Comparison of ENCODE assay signal across 8 mouse cellular contexts in the genomic region with DNA sequence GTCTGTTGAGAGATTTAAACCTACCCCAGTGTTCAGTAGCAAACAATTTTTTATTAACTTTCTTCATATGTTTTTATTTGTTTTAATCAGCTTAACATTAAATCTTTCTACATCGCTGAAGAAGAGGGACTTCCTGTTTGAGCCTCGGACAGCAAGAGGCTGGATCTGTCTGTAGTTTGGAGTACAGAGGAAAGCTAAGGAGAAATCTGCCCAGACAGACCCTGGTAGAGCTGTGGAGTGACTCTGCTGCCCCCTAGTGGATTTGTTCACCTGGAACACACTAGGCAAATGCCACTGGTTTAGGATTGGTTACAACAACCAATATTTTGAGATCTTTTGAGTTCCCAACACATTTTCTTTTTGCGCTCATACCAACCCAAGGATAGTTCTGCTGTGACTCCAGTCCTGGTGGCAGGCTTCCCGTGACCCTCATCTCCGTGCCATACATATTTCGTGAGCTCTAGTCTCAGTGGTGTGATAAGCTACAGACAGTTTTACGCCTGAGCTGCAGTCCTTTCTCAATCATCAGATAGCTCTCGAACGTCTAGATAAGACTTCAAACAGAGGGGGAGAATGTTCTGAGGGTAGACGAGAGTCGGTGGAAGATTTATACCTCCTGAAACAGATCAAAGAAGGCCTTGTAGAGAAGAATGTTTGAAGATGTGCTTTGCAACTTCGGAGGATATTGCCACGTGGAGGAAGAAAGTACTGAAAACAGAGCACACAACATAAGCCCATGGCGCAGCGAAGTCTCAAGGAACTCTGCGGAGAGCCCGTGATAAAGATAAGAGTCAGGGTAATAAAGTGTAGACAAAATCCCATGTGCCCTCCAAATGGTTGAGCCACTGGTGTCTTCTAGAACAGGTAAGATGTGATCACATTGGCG.
A peak's percentile ranks its signal among the peaks of the same experiment; 100 is the strongest.
DNase-seq lines count a peak whose midpoint lies in the region; ATAC-seq and TF ChIP-seq lines count a peak whose summit lies in the region.

No protein-coding gene starts in this region.

- peak; percentile 93 for ATAC-seq in forebrain, embryonic 13.5 days
- ATAC-seq in liver, embryonic 15.5 days (ENCODE audit: insufficient read depth), result no peak
- ATAC-seq in neural tube, embryonic 12.5 days (ENCODE audit: low FRiP score, low read depth), result peak; percentile 84

- 55% methylated on average over 18 of the region's 18 CpGs for WGBS in forebrain, embryonic 13.5 days
- WGBS in liver, embryonic 15.5 days (ENCODE audit: insufficient replicate concordance), result 15% methylated on average over 18 of the region's 18 CpGs
- 51% methylated on average over 18 of the region's 18 CpGs for WGBS in neural tube, embryonic 12.5 days

- H3K27ac ChIP-seq in forebrain, embryonic 13.5 days, result no peak overlapping the region
- no peak overlapping the region for H3K27ac ChIP-seq in liver, embryonic 15.5 days (replicated peaks)
- H3K27ac ChIP-seq in neural tube, embryonic 12.5 days, result no peak overlapping the region

- no peak overlapping the region for H3K9ac ChIP-seq in forebrain, embryonic 13.5 days
- H3K9ac ChIP-seq in liver, embryonic 15.5 days, result no peak overlapping the region
- H3K9ac ChIP-seq in neural tube, embryonic 12.5 days, result no peak overlapping the region

- H3K4me3 ChIP-seq in E14TG2a.4 (replicated peaks; ENCODE audit: low read length), result no peak overlapping the region
- H3K4me3 ChIP-seq in forebrain, embryonic 13.5 days, result no peak overlapping the region
- H3K4me3 ChIP-seq in liver, embryonic 15.5 days (replicated peaks), result no peak overlapping the region
- no peak overlapping the region for H3K4me3 ChIP-seq in neural tube, embryonic 12.5 days

- no peak overlapping the region for H3K4me2 ChIP-seq in forebrain, embryonic 13.5 days
- peak overlapping the region; percentile 36 for H3K4me2 ChIP-seq in liver, embryonic 15.5 days
- H3K4me2 ChIP-seq in neural tube, embryonic 12.5 days (replicated peaks), result 0 out of 2 replicates have a peak overlapping the region, but pooled peaks have one; percentile 5

- no peaks in the 10 kb centered on the region for H3K9me3 ChIP-seq in E14TG2a.4 (ENCODE audit: low read length)
- no peaks in the 10 kb centered on the region for H3K9me3 ChIP-seq in forebrain, embryonic 13.5 days (replicated peaks)
- no peaks in the 10 kb centered on the region for H3K9me3 ChIP-seq in liver, embryonic 15.5 days (replicated peaks)
- no peaks in the 10 kb centered on the region for H3K9me3 ChIP-seq in neural tube, embryonic 12.5 days

- peak; percentile 65 for DNase-seq in c-Kit-positive CD71-positive TER-119-positive erythroid progenitor cells, embryonic 14.5 days (ENCODE audit: low spot score)
- DNase-seq in heart, postnatal 10 days, result peak; percentile 87 to 94
- peak; percentile 85 to 89 for DNase-seq in kidney, postnatal 4 days
- peak; percentile 83 for DNase-seq in telencephalon, adult 2 months (ENCODE audit: low read depth, low spot score)

- H3K36me3 ChIP-seq in E14TG2a.4 (ENCODE audit: insufficient read depth, low read length), result no peaks in the 10 kb centered on the region
- no peaks in the 10 kb centered on the region for H3K36me3 ChIP-seq in forebrain, embryonic 13.5 days (ENCODE audit: poor library complexity, severe bottlenecking)
- H3K36me3 ChIP-seq in liver, embryonic 15.5 days (replicated peaks), result no peaks in the 10 kb centered on the region
- H3K36me3 ChIP-seq in neural tube, embryonic 12.5 days, result no peaks in the 10 kb centered on the region

- H3K27me3 ChIP-seq in E14TG2a.4 (ENCODE audit: insufficient read depth, low read length), result no peaks in the 10 kb centered on the region
- no peaks in the 10 kb centered on the region for H3K27me3 ChIP-seq in forebrain, embryonic 13.5 days
- no peaks in the 10 kb centered on the region for H3K27me3 ChIP-seq in liver, embryonic 15.5 days
- no peaks in the 10 kb centered on the region for H3K27me3 ChIP-seq in neural tube, embryonic 12.5 days (replicated peaks)

- TF ChIP-seq CTCF in E14TG2a.4 (conservative IDR thresholded peaks at IDR 0.05; ENCODE audit: low read length), result peak; percentile 66

- 0 out of 2 replicates have a peak, but pooled peaks cover 9% of the 10 kb centered on the region for H3K4me1 ChIP-seq in E14TG2a.4 (replicated peaks; ENCODE audit: low read depth, low read length)
- no peaks in the 10 kb centered on the region for H3K4me1 ChIP-seq in forebrain, embryonic 13.5 days
- H3K4me1 ChIP-seq in liver, embryonic 15.5 days (replicated peaks), result no peaks in the 10 kb centered on the region
- no peaks in the 10 kb centered on the region for H3K4me1 ChIP-seq in neural tube, embryonic 12.5 days

- intact Hi-C loops in heart, postnatal 10 days (cut with DNase I), result loop anchor here (1.0 to 2.0 kb wide), 3 partner anchors 131 to 634 kb away; no protein-coding TSS in a partner anchor
